In the genomic region with DNA sequence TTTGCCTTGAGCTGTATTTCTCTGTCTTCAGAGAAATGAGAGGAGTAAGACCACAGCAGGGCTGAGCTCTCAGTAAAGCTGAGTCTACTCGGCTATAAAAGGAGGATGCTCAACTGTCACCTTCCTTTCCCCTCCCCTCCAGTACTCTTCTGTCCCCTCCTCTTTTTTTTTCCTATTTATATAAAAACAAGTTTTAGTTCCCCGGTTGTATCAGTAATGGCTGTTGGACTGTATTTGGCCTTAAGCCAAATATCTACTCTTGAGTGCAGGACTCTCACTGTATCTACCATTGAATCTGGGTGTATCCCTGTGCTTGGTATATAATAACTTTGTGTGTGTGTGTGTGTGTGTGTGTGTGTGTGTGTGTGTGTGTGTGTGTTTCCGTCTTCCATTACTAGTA, we compare ENCODE assay signal across 26 mouse cellular contexts. TPM values are rescaled to one million over a fixed set of nuclear protein-coding genes. Genes with fewer than 3 reads are reported as not detected.
DNase-seq lines count a peak whose midpoint lies in the region; ATAC-seq and TF ChIP-seq lines count a peak whose summit lies in the region.
"Had no signal": no experiment of that assay in that cellular context is flagged by ENCODE, and none has a peak within 500 bp of the region (broad histone marks: within the 10 kb centered on the region; RNA-seq: fewer than 3 reads in every experiment).

No protein-coding gene starts in this region.

- no peak for TF ChIP-seq CTCF in liver, embryonic 14.5 days (IDR thresholded peaks at IDR 0.05; ENCODE audit: low read depth)

- peaks cover 19% of the 10 kb centered on the region for H3K4me1 ChIP-seq in liver, embryonic 13.5 days (replicated peaks)
- H3K4me1 ChIP-seq in liver, embryonic 11.5 days (replicated peaks; ENCODE audit: control insufficient read depth, insufficient read depth, low read length), result peaks cover 4% of the 10 kb centered on the region; the same call in 1 of the 2 replicates
- peaks cover 11 to 14% of the 10 kb centered on the region in 2 experiments for H3K4me1 ChIP-seq in liver, embryonic 14.5 days (replicated peaks; ENCODE audit: control insufficient read depth in 2 of 2, insufficient read depth in 2 of 2, low read length in 1 of 2)
- H3K4me1 ChIP-seq: forebrain, embryonic 12.5 days; hindbrain, embryonic 15.5 days; limb, embryonic 12.5 days; lung, embryonic 15.5 days; midbrain, embryonic 15.5 days had no signal

- no peak overlapping the region for H3K4me3 ChIP-seq in liver, embryonic 13.5 days (replicated peaks)
- H3K4me3 ChIP-seq in liver, embryonic 11.5 days (ENCODE audit: low read depth, low read length), result no peak overlapping the region
- no peak overlapping the region for H3K4me3 ChIP-seq in liver, embryonic 14.5 days (ENCODE audit: insufficient read depth in 1 of 2, low read depth in 2 of 2, low read length in 2 of 2)
- H3K4me3 ChIP-seq: forebrain, embryonic 12.5 days; heart, embryonic 13.5 days; hindbrain, embryonic 15.5 days; kidney, embryonic 15.5 days; limb, embryonic 12.5 days; lung, embryonic 15.5 days; midbrain, embryonic 15.5 days had no signal

- no peak for DNase-seq in liver, embryonic 13.5 days
- no peak for DNase-seq in liver, embryonic 11.5 days (ENCODE audit: low spot score)
- peak; percentile 12 for DNase-seq in thymus, postnatal 25 days
- DNase-seq in thymus, postnatal 4 days, result no peak
- peak in 1 of 3 experiments; percentile 20 for DNase-seq in liver, embryonic 14.5 days (ENCODE audit: low read depth in 3 of 3, low spot score in 3 of 3)
- DNase-seq in gastrocnemius, postnatal 4 days (ENCODE audit: low spot score in 2 of 2), result no peak
- DNase-seq in right cerebral cortex, postnatal 14 days, result no peak
- DNase-seq: adrenal gland, postnatal 10 days; cerebellum, adult 2 months; cerebellum, postnatal 36 days; gastrocnemius, postnatal 10 days; heart, adult 18-20 months; heart, postnatal 4 days; kidney, postnatal 4 days; layer of hippocampus, adult 9-11 months had no signal

- 52% methylated on average over 3 of the region's 3 CpGs for WGBS in liver, embryonic 13.5 days (ENCODE audit: insufficient replicate concordance)
- WGBS in liver, embryonic 11.5 days, result 82% methylated on average over 3 of the region's 3 CpGs
- WGBS in liver, embryonic 14.5 days (ENCODE audit: insufficient replicate concordance), result 52% methylated on average over 3 of the region's 3 CpGs

- H3K9ac ChIP-seq in liver, embryonic 13.5 days, result no peak overlapping the region
- no peak overlapping the region for H3K9ac ChIP-seq in liver, embryonic 11.5 days (ENCODE audit: low read depth, low read length)
- H3K9ac ChIP-seq in liver, embryonic 14.5 days (replicated peaks), result no peak overlapping the region
- H3K9ac ChIP-seq: forebrain, embryonic 12.5 days; heart, embryonic 13.5 days; hindbrain, embryonic 15.5 days; kidney, embryonic 15.5 days; limb, embryonic 12.5 days; lung, embryonic 15.5 days; midbrain, embryonic 15.5 days had no signal

- no peak overlapping the region for H3K4me2 ChIP-seq in liver, embryonic 13.5 days
- no peak overlapping the region for H3K4me2 ChIP-seq in liver, embryonic 11.5 days
- H3K4me2 ChIP-seq in liver, embryonic 14.5 days (ENCODE audit: low read depth), result no peak overlapping the region
- H3K4me2 ChIP-seq: forebrain, embryonic 12.5 days; heart, embryonic 13.5 days; hindbrain, embryonic 15.5 days; kidney, embryonic 15.5 days; limb, embryonic 12.5 days; lung, embryonic 15.5 days; midbrain, embryonic 15.5 days had no signal

- peak; percentile 19; the same call in 1 of the 2 replicates for ATAC-seq in liver, embryonic 13.5 days (ENCODE audit: low read depth)
- no peak for ATAC-seq in liver, embryonic 11.5 days (replicated peaks; ENCODE audit: low FRiP score)
- peak; percentile 48; the same call in 1 of the 2 replicates for ATAC-seq in liver, embryonic 14.5 days (ENCODE audit: insufficient read depth)
- ATAC-seq in monocyte, adult 5-6 weeks (replicated peaks; ENCODE audit: insufficient number of reproducible peaks, low FRiP score, low TSS enrichment, poor library complexity, severe bottlenecking), result no peak
- ATAC-seq: intestine, embryonic 16.5 days; midbrain, embryonic 15.5 days had no signal

- peak overlapping the region; percentile 71 for H3K27ac ChIP-seq in liver, embryonic 13.5 days
- no peak overlapping the region for H3K27ac ChIP-seq in liver, embryonic 11.5 days (ENCODE audit: low read depth, low read length)
- H3K27ac ChIP-seq in liver, embryonic 14.5 days, result peak overlapping the region; percentile 47; the same call in 1 of the 2 replicates
- H3K27ac ChIP-seq: forebrain, embryonic 12.5 days; heart, embryonic 13.5 days; hindbrain, embryonic 15.5 days; kidney, embryonic 15.5 days; limb, embryonic 12.5 days; lung, embryonic 15.5 days; macrophage; midbrain, embryonic 15.5 days; stomach, postnatal 0 days had no signal

- peaks cover 58% of the 10 kb centered on the region for H3K36me3 ChIP-seq in liver, embryonic 13.5 days
- H3K36me3 ChIP-seq in liver, embryonic 11.5 days (ENCODE audit: control insufficient read depth, insufficient read depth, low read length), result peaks cover 24% of the 10 kb centered on the region
- peaks cover 26% of the 10 kb centered on the region for H3K36me3 ChIP-seq in liver, embryonic 14.5 days (replicated peaks; ENCODE audit: control insufficient read depth, insufficient read depth, low read depth)

- H3K27me3 ChIP-seq in liver, embryonic 13.5 days, result no peaks in the 10 kb centered on the region
- H3K27me3 ChIP-seq in liver, embryonic 11.5 days (replicated peaks; ENCODE audit: control insufficient read depth, insufficient read depth, low read length), result no peaks in the 10 kb centered on the region
- no peaks in the 10 kb centered on the region for H3K27me3 ChIP-seq in liver, embryonic 14.5 days (ENCODE audit: control insufficient read depth, insufficient read depth, low read length)
- H3K27me3 ChIP-seq: forebrain, embryonic 12.5 days; heart, embryonic 13.5 days; hindbrain, embryonic 15.5 days; kidney, embryonic 15.5 days; limb, embryonic 12.5 days; lung, embryonic 15.5 days; midbrain, embryonic 15.5 days had no signal

- TF ChIP-seq EP300 in liver, embryonic 14.5 days (IDR thresholded peaks at IDR 0.05; ENCODE audit: low read depth), result no peak

- no peaks in the 10 kb centered on the region for H3K9me3 ChIP-seq in liver, embryonic 13.5 days (replicated peaks)
- H3K9me3 ChIP-seq in liver, embryonic 11.5 days (ENCODE audit: control insufficient read depth, low read length), result no peaks in the 10 kb centered on the region
- no peaks in the 10 kb centered on the region for H3K9me3 ChIP-seq in liver, embryonic 14.5 days (ENCODE audit: control insufficient read depth, low read length)
- H3K9me3 ChIP-seq: forebrain, embryonic 12.5 days; heart, embryonic 13.5 days; hindbrain, embryonic 15.5 days; kidney, embryonic 15.5 days; limb, embryonic 12.5 days; lung, embryonic 15.5 days; midbrain, embryonic 15.5 days had no signal

RNA-seq across cellular contexts. Expression of a gene that starts 31.4 kb away (rescaled TPM):
- polyA plus RNA-seq in liver, embryonic 13.5 days (2015; fragmentation: Nextera tagmentation; extraction: Ambion mirVana), result 9.6 and 11.5 TPM in 2 replicates
- polyA plus RNA-seq in liver, embryonic 11.5 days (2014; fragmentation: Nextera tagmentation; extraction: Ambion mirVana), result 28.2 and 31.6 TPM in 2 replicates
- polyA plus RNA-seq in liver, embryonic 14.5 days (2012; rRNA removed), result 4.2 and 6.5 TPM in 2 replicates
- 12.2 and 12.4 TPM in 2 replicates for polyA plus RNA-seq in liver, embryonic 14.5 days (2014; fragmentation: Nextera tagmentation; extraction: Ambion mirVana)
- 10 to 100 TPM; 61.3 to 67.5 TPM for total RNA-seq in gastrocnemius, postnatal 4 days (2021)
- 28.2 to 33.1 TPM (median 28.9 TPM) in 3 replicates for total RNA-seq in monocyte, adult 5-6 weeks (2017)

Comparison
In these comparisons a context has a peak if more than half of its experiments do, and no peak if none do; other contexts are left out.
1. ATAC-seq: peak in liver, embryonic 13.5 days (single experiment) and liver, embryonic 14.5 days (single experiment); none in liver, embryonic 11.5 days (single experiment) and monocyte, adult 5-6 weeks (single experiment).